Mouse (Mus musculus) lung, adult 2 months (tissue): ENCODE results near the gene Myh11.

Source experiments
- CTCF ChIP-seq: fragments of 200-500 bp; IDR thresholded peaks from 2 replicates; pipeline ENCODE4 v1.5.1; 2011; ENCODE audit warnings: mild to moderate bottlenecking, low read length, control low read depth; ENCODE audit not compliant: insufficient read depth
- POLR2A ChIP-seq: fragments of 200-500 bp; IDR thresholded peaks from 2 replicates; pipeline ENCODE4 v1.6.1; 2011; ENCODE audit warnings: low read depth, mild to moderate bottlenecking, control low read depth, low read length, borderline replicate concordance; ENCODE audit errors: extremely low read depth

- TF ChIP-seq CTCF: no peak
- TF ChIP-seq POLR2A: no peak
These were observed 113.1 kb downstream of the Myh11 start for GRCm38 (mm10) chr16:14178041-14178440.
